Mouse (Mus musculus): ENCODE data around the gene Ablim1.

GRCm38 (mm10) chr19:56993763-56994162, 321.0 kb downstream of the Ablim1 start:
- no peak for TF ChIP-seq CTCF (IDR thresholded peaks at IDR 0.05; ENCODE audit: control insufficient read depth, insufficient read depth, insufficient read length)
- TF ChIP-seq MAX (IDR thresholded peaks at IDR 0.05), result no peak
- TF ChIP-seq CEBPB (IDR thresholded peaks at IDR 0.05; ENCODE audit: low read depth), result no peak
- TF ChIP-seq FOSL1 (IDR thresholded peaks at IDR 0.05; ENCODE audit: insufficient read depth, low read length, poor library complexity, severe bottlenecking), result no peak
- TF ChIP-seq MYOG (IDR thresholded peaks at IDR 0.05; ENCODE audit: control insufficient read depth, extremely low read depth, insufficient read length), result no peak

All from C2C12 (cell line).